Mouse (Mus musculus): ENCODE measurements around the gene Tmem132a. TPM values are rescaled to one million over a fixed set of nuclear protein-coding genes. Genes with fewer than 3 reads are reported as not detected.

Gene Tmem132a
- polyA plus RNA-seq, 1 experiment = 0.01 TPM

GRCm38 (mm10) chr19:10821319-10821718 is 48.4 kb downstream of the Tmem132a start:
- TF ChIP-seq GATA1 (IDR thresholded peaks at IDR 0.05; ENCODE audit: low read length) = no peak

- TF ChIP-seq GATA1 (IDR thresholded peaks at IDR 0.05; ENCODE audit: low read length) = no peak
These were observed 51.4 kb downstream of the Tmem132a start for GRCm38 (mm10) chr19:10818217-10818946.

GRCm38 (mm10) chr19:10816462-10816861 is 53.3 kb downstream of the Tmem132a start:
- TF ChIP-seq GATA1 (IDR thresholded peaks at IDR 0.05; ENCODE audit: low read length) = no peak

GRCm38 (mm10) chr19:10815871-10816270 is 53.9 kb downstream of the Tmem132a start:
- TF ChIP-seq GATA1 (IDR thresholded peaks at IDR 0.05; ENCODE audit: low read length) = no peak

GRCm38 (mm10) chr19:10813905-10814304 is 55.8 kb downstream of the Tmem132a start:
- TF ChIP-seq GATA1 (IDR thresholded peaks at IDR 0.05; ENCODE audit: low read length) = no peak

- no peak for TF ChIP-seq GATA1 (IDR thresholded peaks at IDR 0.05; ENCODE audit: low read length)
These were observed 56.7 kb downstream of the Tmem132a start for GRCm38 (mm10) chr19:10813039-10813438.

GRCm38 (mm10) chr19:10811471-10811870 is 58.3 kb downstream of the Tmem132a start:
- no peak for TF ChIP-seq GATA1 (IDR thresholded peaks at IDR 0.05; ENCODE audit: low read length)

GRCm38 (mm10) chr19:10810176-10810492 is 59.6 kb downstream of the Tmem132a start:
- TF ChIP-seq GATA1 (IDR thresholded peaks at IDR 0.05; ENCODE audit: low read length) = no peak

GRCm38 (mm10) chr19:10809428-10810175 is 60.1 kb downstream of the Tmem132a start:
- TF ChIP-seq GATA1 (IDR thresholded peaks at IDR 0.05; ENCODE audit: low read length) = no peak

GRCm38 (mm10) chr19:10808524-10809233 is 61.1 kb downstream of the Tmem132a start:
- TF ChIP-seq GATA1 (IDR thresholded peaks at IDR 0.05; ENCODE audit: low read length) = no peak

Other genes with a start within 250 kb of the Tmem132a start
- gene Vwce, start 235.7 kb downstream of the Tmem132a start, polyA plus RNA-seq (2012) = 0.18 and 0.25 TPM in 2 replicates
- not detected in 2 replicates for gene Pga5, start 191.9 kb downstream of the Tmem132a start, polyA plus RNA-seq (2012)
- gene Vps37c, start 181.2 kb downstream of the Tmem132a start, polyA plus RNA-seq (2012) = 37.6 and 43.0 TPM in 2 replicates
- not detected in 2 replicates for gene Cd5, start 130.9 kb downstream of the Tmem132a start, polyA plus RNA-seq (2012)
- not detected in 2 replicates for gene Cd6, start 39.9 kb downstream of the Tmem132a start, polyA plus RNA-seq (2012)
- not detected in 2 replicates for gene Slc15a3, start 30.2 kb downstream of the Tmem132a start, polyA plus RNA-seq (2012)
- 23.2 and 23.8 TPM in 2 replicates for gene Tmem109, start 12.1 kb upstream of the Tmem132a start, polyA plus RNA-seq (2012)
- gene Prpf19, start 25.3 kb upstream of the Tmem132a start, polyA plus RNA-seq (2012) = 97.6 and 136 TPM in 2 replicates
- not detected in 2 replicates for gene Zp1, start 50.7 kb upstream of the Tmem132a start, polyA plus RNA-seq (2012)
- not detected in 2 replicates for gene Ptgdr2, start 67.2 kb upstream of the Tmem132a start, polyA plus RNA-seq (2012)
- 66.2 and 72.8 TPM in 2 replicates for gene Ccdc86, start 79.3 kb upstream of the Tmem132a start, polyA plus RNA-seq (2012)
- not detected in 2 replicates for gene Ms4a10, start 104.7 kb upstream of the Tmem132a start, polyA plus RNA-seq (2012)
- gene Ms4a15, start 123.3 kb upstream of the Tmem132a start, polyA plus RNA-seq (2012) = not detected in 2 replicates
- gene Ms4a18, start 148.1 kb upstream of the Tmem132a start, polyA plus RNA-seq (2012) = not detected in 2 replicates
- gene Ms4a8a, start 211.2 kb upstream of the Tmem132a start, polyA plus RNA-seq (2012) = not detected in 2 replicates